Mouse (Mus musculus) lung, postnatal 36 days (tissue): ENCODE measurements around the gene Aplp2.

ENCODE experiments used
- DNase-seq: peaks from one replicate; pipeline ENCODE4 v3.0.0; 2022; ENCODE audit warnings: mixed read lengths

The Aplp2 gene

GRCm38 (mm10) chr9:31211690-31212499, at the start of gene Aplp2:
Gene Aplp2, minus strand, starts transcription at chr9:31211815.
- peak; percentile 99 for DNase-seq

- DNase-seq = no peak
Measured at GRCm38 (mm10) chr9:31260219-31260618, 48.6 kb upstream of the Aplp2 start.

GRCm38 (mm10) chr9:31258237-31258636, 46.6 kb upstream of the Aplp2 start:
- no peak for DNase-seq

- DNase-seq = no peak
Measured at GRCm38 (mm10) chr9:31255953-31256352, 44.3 kb upstream of the Aplp2 start.

- DNase-seq = peak; percentile 70
Measured at GRCm38 (mm10) chr9:31254697-31255004, 43.0 kb upstream of the Aplp2 start.

- DNase-seq = peak; percentile 33
Measured at GRCm38 (mm10) chr9:31253866-31254696, 42.5 kb upstream of the Aplp2 start.

GRCm38 (mm10) chr9:31253311-31253734, 41.7 kb upstream of the Aplp2 start:
- peak; percentile 84 for DNase-seq

GRCm38 (mm10) chr9:31252182-31252799, 40.7 kb upstream of the Aplp2 start:
- peak; percentile 86 for DNase-seq

GRCm38 (mm10) chr9:31247447-31248220, 36.0 kb upstream of the Aplp2 start:
- DNase-seq = no peak

- DNase-seq = no peak
Measured at GRCm38 (mm10) chr9:31246421-31246820, 34.8 kb upstream of the Aplp2 start.

- no peak for DNase-seq
Measured at GRCm38 (mm10) chr9:31245006-31245405, 33.4 kb upstream of the Aplp2 start.

GRCm38 (mm10) chr9:31243939-31244333, 32.3 kb upstream of the Aplp2 start:
- no peak for DNase-seq

GRCm38 (mm10) chr9:31243306-31243938, 31.8 kb upstream of the Aplp2 start:
- DNase-seq = peak; percentile 41

- no peak for DNase-seq
Measured at GRCm38 (mm10) chr9:31241208-31241699, 29.6 kb upstream of the Aplp2 start.

GRCm38 (mm10) chr9:31240522-31241207, 29.1 kb upstream of the Aplp2 start:
- peak; percentile 57 for DNase-seq

- no peak for DNase-seq
Measured at GRCm38 (mm10) chr9:31239551-31239950, 27.9 kb upstream of the Aplp2 start.

GRCm38 (mm10) chr9:31238526-31238925, 26.9 kb upstream of the Aplp2 start:
- DNase-seq = no peak

GRCm38 (mm10) chr9:31236079-31236478, 24.5 kb upstream of the Aplp2 start:
- no peak for DNase-seq

- DNase-seq = no peak
Measured at GRCm38 (mm10) chr9:31235489-31235888, 23.9 kb upstream of the Aplp2 start.

GRCm38 (mm10) chr9:31235030-31235429, 23.4 kb upstream of the Aplp2 start:
- DNase-seq = no peak

- DNase-seq = no peak
Measured at GRCm38 (mm10) chr9:31226541-31226940, 14.9 kb upstream of the Aplp2 start.
